Mouse (Mus musculus) cortical plate, adult 2 months (tissue): Measurements from ENCODE around the gene Mgl2.

Experiments
- CTCF ChIP-seq: fragments of 200-500 bp; IDR thresholded peaks from 2 replicates; pipeline ENCODE4 v1.5.1; 2011; ENCODE audit warnings: mild to moderate bottlenecking, control low read depth, low read length; ENCODE audit not compliant: insufficient read depth; ENCODE audit errors: extremely low read depth
- POLR2A ChIP-seq: fragments of 200-500 bp; IDR thresholded peaks from 2 replicates; pipeline ENCODE4 v1.6.1; 2011; ENCODE audit warnings: mild to moderate bottlenecking, low read length, control low read depth; ENCODE audit not compliant: insufficient read depth; ENCODE audit errors: extremely low read depth

DNA sequence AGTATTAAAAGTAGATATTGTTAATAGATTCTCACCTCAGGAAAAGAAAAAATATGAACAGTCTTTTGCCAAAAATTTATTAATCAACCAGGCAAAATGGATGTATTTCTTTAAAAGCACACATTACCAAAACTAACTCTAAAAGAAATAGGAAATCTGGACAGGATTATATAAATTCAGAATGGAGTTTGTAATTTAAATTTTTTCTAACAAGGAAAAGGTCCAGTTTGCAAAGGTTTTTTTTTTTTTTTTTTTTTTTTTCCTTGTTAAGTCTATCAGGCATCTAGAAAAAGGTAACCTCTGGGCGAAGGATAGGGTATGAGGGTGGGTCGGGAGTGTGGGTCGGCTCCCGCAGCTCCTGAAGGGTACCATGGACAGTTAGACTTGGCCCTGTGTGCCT, 50.4 kb downstream of the Mgl2 start:
- TF ChIP-seq CTCF = no peak
- no peak for TF ChIP-seq POLR2A
